Mouse (Mus musculus): ENCODE data around the gene Rgs9bp. TPM values are rescaled to one million over a fixed set of nuclear protein-coding genes. Genes with fewer than 3 reads are reported as not detected.

The Rgs9bp gene
- under 1 TPM in 1 of 2 experiments, not detected in 1; 0.06 TPM for total RNA-seq (2021)
- long read RNA-seq, experiment 1 = 0 reads
- long read RNA-seq, experiment 2 = 0 reads

GRCm38 (mm10) chr7:35585191-35586054 lies at the start of gene Rgs9bp:
Gene Rgs9bp, minus strand, starts transcription at chr7:35585582.
- H3K27ac ChIP-seq = peak within 1 kb of the TSS; percentile 90
- no peak for TF ChIP-seq CTCF (IDR thresholded peaks at IDR 0.05)

DNA sequence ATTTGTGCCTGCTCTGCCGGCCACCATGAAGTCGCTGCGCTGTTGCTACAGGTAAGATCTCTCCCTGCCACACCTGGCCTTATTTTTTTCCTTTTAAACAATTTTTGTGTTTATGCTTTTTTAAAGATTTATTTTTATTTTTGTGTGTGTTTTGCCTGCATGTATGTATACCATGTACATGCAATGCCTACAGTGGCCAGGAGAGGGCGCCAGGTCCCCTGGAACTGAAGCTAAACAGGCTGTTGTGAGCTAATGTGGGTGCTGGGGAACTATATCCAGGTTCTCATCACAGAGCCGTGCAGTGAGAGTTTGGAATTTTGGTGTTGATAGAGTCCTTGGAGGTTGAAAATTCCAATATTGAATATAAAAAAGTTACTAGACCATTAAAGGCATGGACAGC lies 43.1 kb upstream of the Rgs9bp start:
- no peak overlapping the region for H3K4me3 ChIP-seq
- intact Hi-C loops (cut with DNase I) = no loop called here
- no peak overlapping the region for H3K27ac ChIP-seq
- peak; percentile 67 for TF ChIP-seq CTCF (IDR thresholded peaks at IDR 0.05)
- DNase-seq = no peak

More at GRCm38 (mm10) chr7:35585191-35586054, at the start of gene Rgs9bp:
- peak; percentile 70 for DNase-seq
- peak within 1 kb of the TSS; percentile 76 for H3K4me3 ChIP-seq
- intact Hi-C loops (cut with DNase I) = loop anchor here (5.0 kb wide), 2 partner anchors 33 to 62 kb away; partner anchors contain the start of gene Pdcd5

DNA sequence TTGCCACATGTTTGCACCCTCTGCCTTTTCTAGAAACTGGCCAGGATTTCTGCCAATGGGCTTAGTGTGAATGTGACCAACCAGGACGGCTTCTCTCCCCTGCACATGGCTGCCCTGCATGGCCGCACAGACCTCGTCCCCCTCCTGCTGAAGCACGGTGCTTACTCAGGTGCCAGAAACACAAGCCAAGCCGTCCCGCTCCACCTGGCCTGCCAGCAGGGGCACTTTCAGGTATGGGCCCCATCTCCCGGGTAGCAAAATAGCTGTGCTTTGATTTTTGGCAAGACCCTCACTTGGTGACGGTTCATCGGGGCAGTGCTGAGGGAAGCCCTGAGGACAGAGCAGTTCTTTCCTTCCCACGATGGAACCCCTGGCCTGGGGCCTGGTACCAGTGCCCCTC lies 42.0 kb upstream of the Rgs9bp start:
- Histone ChIP-seq H3K27ac (no peak overlapping the region), H3K4me3 (no peak overlapping the region)
- intact Hi-C loops (cut with DNase I) = no loop called here
- DNase-seq = no peak
- no peak for TF ChIP-seq CTCF (IDR thresholded peaks at IDR 0.05)

DNA sequence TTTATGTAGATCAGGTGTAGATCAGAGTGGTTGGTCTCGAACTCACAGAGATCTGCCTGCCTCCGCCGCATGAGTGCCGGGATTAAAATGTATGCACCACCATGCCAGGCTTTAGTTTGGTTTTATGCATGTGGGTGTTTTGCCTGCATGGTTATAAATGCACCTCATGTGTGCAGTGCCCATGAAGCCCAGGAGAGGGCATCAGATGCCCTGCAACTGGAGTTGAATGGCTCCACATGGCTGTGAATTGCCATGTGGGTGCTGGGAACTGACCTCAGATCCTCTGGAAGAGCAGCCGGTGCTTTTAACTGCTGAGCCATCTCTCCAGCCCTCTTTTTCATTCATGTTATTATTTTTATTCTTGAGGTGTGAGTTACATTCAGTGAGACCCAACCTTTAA lies 40.7 kb upstream of the Rgs9bp start:
- Histone ChIP-seq H3K4me3 (no peak overlapping the region), H3K27ac (no peak overlapping the region)
- intact Hi-C loops (cut with DNase I) = no loop called here
- no peak for TF ChIP-seq CTCF (IDR thresholded peaks at IDR 0.05)
- no peak for DNase-seq

- DNase-seq = no peak
- no peak overlapping the region for H3K27ac ChIP-seq
- intact Hi-C loops (cut with DNase I) = no loop called here
- no peak overlapping the region for H3K4me3 ChIP-seq
- no peak for TF ChIP-seq CTCF (IDR thresholded peaks at IDR 0.05)
Measured at GRCm38 (mm10) chr7:35622626-35623025, 37.2 kb upstream of the Rgs9bp start.

GRCm38 (mm10) chr7:35617513-35617912 lies 32.1 kb upstream of the Rgs9bp start:
- Histone ChIP-seq H3K27ac (no peak overlapping the region), H3K4me3 (no peak overlapping the region)
- no peak for DNase-seq
- TF ChIP-seq CTCF (IDR thresholded peaks at IDR 0.05) = no peak
- intact Hi-C loops (cut with DNase I) = no loop called here

DNA sequence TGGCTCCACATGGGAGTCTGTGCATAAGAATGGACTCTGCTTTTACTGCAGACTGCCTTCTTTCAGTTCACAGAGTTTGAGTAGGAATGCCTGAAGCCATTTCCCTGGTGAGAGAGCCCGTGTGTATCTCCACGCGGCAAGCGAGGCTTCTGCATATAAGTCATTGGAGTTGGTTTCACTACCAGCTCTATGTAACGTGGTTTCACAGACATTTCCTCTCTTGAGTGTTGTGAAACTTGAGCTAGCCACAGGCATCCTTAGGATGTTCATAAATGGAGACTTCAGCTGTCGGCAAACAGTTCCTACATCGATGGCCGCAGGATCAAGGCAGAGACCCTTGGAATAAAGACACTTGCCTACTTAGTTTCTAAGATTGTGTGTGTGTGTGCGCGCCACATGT lies 23.9 kb upstream of the Rgs9bp start:
- intact Hi-C loops (cut with DNase I) = no loop called here
- no peak for TF ChIP-seq CTCF (IDR thresholded peaks at IDR 0.05)
- Histone ChIP-seq H3K27ac (no peak overlapping the region), H3K4me3 (no peak overlapping the region)
- no peak for DNase-seq

- no peak for TF ChIP-seq CTCF (IDR thresholded peaks at IDR 0.05)
- DNase-seq = no peak
- Histone ChIP-seq H3K4me3 (no peak overlapping the region), H3K27ac (no peak overlapping the region)
- intact Hi-C loops (cut with DNase I) = no loop called here
Measured at GRCm38 (mm10) chr7:35606816-35607215, 21.4 kb upstream of the Rgs9bp start.

GRCm38 (mm10) chr7:35602766-35603165 lies 17.4 kb upstream of the Rgs9bp start:
- DNase-seq = no peak
- no peak for TF ChIP-seq CTCF (IDR thresholded peaks at IDR 0.05)
- Histone ChIP-seq H3K4me3 (no peak overlapping the region), H3K27ac (no peak overlapping the region)
- intact Hi-C loops (cut with DNase I) = no loop called here

DNA sequence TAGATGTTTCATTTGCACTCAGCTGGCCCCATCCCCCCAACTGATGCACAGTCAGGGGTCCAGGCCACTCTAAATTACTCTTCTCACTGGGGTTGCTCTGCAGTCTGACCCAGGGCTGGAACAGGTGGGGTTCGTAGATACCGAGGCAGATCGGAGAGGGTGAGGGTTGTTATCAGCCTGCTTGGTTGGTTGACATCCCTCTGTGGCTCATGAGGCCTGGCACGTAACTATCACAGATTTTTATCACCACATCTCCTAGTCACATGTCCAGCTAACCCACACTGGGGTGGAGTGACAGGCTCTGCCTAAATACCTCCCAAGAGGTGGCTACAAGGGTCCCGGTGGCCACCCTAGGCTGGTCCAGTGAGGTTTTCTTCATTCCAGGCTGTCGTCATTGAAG lies 15.7 kb upstream of the Rgs9bp start:
- Histone ChIP-seq H3K27ac (no peak overlapping the region), H3K4me3 (no peak overlapping the region)
- DNase-seq = no peak
- TF ChIP-seq CTCF (IDR thresholded peaks at IDR 0.05) = no peak
- intact Hi-C loops (cut with DNase I) = loop anchor here (1.0 kb wide), 1 partner anchor 8 kb away; no protein-coding TSS in a partner anchor

DNA sequence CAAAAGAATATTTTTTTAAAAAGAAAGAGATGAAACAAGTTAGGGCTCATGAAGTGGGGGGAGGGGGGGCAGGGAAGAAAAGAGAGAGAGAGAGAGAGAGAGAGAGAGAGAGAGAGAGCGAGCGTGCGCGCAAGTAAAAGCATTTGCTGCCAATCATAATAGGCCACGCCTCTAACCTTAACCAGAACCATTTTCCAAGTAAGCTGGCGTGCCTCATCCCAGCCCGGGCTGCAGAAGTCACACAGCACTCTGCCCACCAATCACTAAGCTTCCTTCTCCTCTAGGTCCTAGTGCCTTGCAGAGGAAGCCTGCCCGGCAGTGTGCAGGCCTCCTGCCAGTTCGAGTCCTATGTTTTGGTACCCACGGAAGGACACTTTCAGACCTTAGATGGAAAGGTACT lies 14.6 kb upstream of the Rgs9bp start:
- Histone ChIP-seq H3K4me3 (no peak overlapping the region), H3K27ac (no peak overlapping the region)
- DNase-seq = no peak
- intact Hi-C loops (cut with DNase I) = no loop called here
- TF ChIP-seq CTCF (IDR thresholded peaks at IDR 0.05) = no peak

- H3K27ac ChIP-seq = no peak overlapping the region
- no peak for DNase-seq
- no peak for TF ChIP-seq CTCF (IDR thresholded peaks at IDR 0.05)
- no peak overlapping the region for H3K4me3 ChIP-seq
- intact Hi-C loops (cut with DNase I) = no loop called here
Measured at GRCm38 (mm10) chr7:35599492-35599891, 14.1 kb upstream of the Rgs9bp start.

DNA sequence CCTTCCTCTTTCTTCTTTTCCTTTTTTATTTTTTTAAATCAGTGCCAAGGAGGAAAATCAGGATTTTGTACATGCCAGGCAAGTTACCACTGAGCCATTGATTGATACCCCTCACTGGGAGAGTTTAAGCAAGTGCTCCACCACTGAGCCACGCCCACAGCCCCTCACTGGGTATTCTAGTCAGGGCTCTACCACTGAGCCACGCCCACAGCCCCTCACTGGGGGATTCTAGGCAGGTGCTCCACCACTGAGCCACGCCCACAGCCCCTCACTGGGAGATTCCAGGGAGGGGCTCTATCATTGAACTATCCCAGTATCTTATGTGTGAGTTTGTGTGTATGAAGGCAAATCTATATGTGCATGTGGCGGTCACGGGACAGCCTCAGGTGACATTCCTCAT lies 8.9 kb upstream of the Rgs9bp start:
- H3K4me3 ChIP-seq = no peak overlapping the region
- TF ChIP-seq CTCF (IDR thresholded peaks at IDR 0.05) = no peak
- no peak overlapping the region for H3K27ac ChIP-seq
- intact Hi-C loops (cut with DNase I) = no loop called here
- no peak for DNase-seq

GRCm38 (mm10) chr7:35590731-35591191 lies 5.4 kb upstream of the Rgs9bp start:
- intact Hi-C loops (cut with DNase I) = no loop called here
- no peak for DNase-seq
- TF ChIP-seq CTCF (IDR thresholded peaks at IDR 0.05) = no peak
- Histone ChIP-seq H3K27ac (no peak overlapping the region), H3K4me3 (no peak overlapping the region)
